Mouse (Mus musculus) stomach, postnatal 0 days (tissue): ENCODE data around the gene Ank2. TPM values are rescaled to one million over a fixed set of nuclear protein-coding genes. Genes with fewer than 3 reads are reported as not detected.

Experiments
- ATAC-seq: fragments of 200-750 bp; cut with Nextera tagmentation; 2 replicates; pipeline ENCODE4 v1.8.0; 2017; ENCODE audit not compliant: low FRiP score, low TSS enrichment
- DNase-seq: peaks from one replicate; pipeline ENCODE4 v3.0.0-alpha.2; 2016; ENCODE audit warnings: low spot score
- H3K27ac ChIP-seq: fragments of 300-500 bp; sonication (generic); replicated peaks from 2 replicates; pipeline ENCODE4 v1.5.1; 2014; ENCODE audit warnings: mild to moderate bottlenecking, control low read depth
- H3K27me3 ChIP-seq: fragments of 300-500 bp; sonication (generic); 2 replicates; pipeline ENCODE4 v1.6.1; 2014; ENCODE audit warnings: low read length; ENCODE audit not compliant: control insufficient read depth, insufficient read depth
- H3K36me3 ChIP-seq: fragments of 300-500 bp; sonication (generic); 2 replicates; pipeline ENCODE4 v1.6.1; 2014; ENCODE audit warnings: low read length, mixed read lengths; ENCODE audit not compliant: control insufficient read depth, insufficient read depth
- H3K4me1 ChIP-seq: fragments of 300-500 bp; sonication (generic); replicated peaks from 2 replicates; pipeline ENCODE4 v1.6.1; 2014; ENCODE audit warnings: antibody characterized with exemption; ENCODE audit not compliant: control insufficient read depth, insufficient read depth
- H3K4me2 ChIP-seq: fragments of 300-500 bp; sonication (generic); replicated peaks from 2 replicates; pipeline ENCODE4 v1.6.1; 2014; ENCODE audit warnings: low read depth, mild to moderate bottlenecking, control low read depth, moderate library complexity
- H3K4me3 ChIP-seq: fragments of 300-500 bp; sonication (generic); 2 replicates; pipeline ENCODE4 v1.5.1; 2014; ENCODE audit warnings: low read depth, low read length, control low read depth
- H3K9ac ChIP-seq: fragments of 300-500 bp; sonication (generic); 2 replicates; pipeline ENCODE4 v1.6.1; 2014; ENCODE audit warnings: mild to moderate bottlenecking, low read length, control low read depth, mixed read lengths
- H3K9me3 ChIP-seq: fragments of 300-500 bp; sonication (generic); 2 replicates; pipeline ENCODE4 v1.6.1; 2016; ENCODE audit warnings: low read length; ENCODE audit not compliant: control insufficient read depth
- CTCF ChIP-seq: IDR thresholded peaks from 2 replicates; pipeline ENCODE4 v1.5.1; 2016; ENCODE audit warnings: antibody characterized with exemption, low read depth, mild to moderate bottlenecking, moderate library complexity
- EP300 ChIP-seq: optimal IDR thresholded peaks from 2 replicates; pipeline ENCODE3; 2016; ENCODE audit warnings: antibody characterized with exemption
- WGBS: fragments of 180-500 bp; shearing (Covaris S2); extraction: QIAGEN DNeasy Blood & Tissue Kit; methylation state at CpG from one replicate; pipeline ENCODE4 v1.1.7; 2014; 5-methylcytosine and 5-hydroxymethylcytosine counted together
- polyA plus RNA-seq: library from polyadenylated mRNA; unstranded; fragments of >200 nt; fragmentation: Nextera tagmentation; extraction: Ambion mirVana; gene quantifications from 2 replicates; pipeline ENCODE4 v1.2.1, GENCODE M21; 2015

Gene Ank2
- polyA plus RNA-seq, 1 experiment from 2014 or later, result 12.3 TPM

DNA sequence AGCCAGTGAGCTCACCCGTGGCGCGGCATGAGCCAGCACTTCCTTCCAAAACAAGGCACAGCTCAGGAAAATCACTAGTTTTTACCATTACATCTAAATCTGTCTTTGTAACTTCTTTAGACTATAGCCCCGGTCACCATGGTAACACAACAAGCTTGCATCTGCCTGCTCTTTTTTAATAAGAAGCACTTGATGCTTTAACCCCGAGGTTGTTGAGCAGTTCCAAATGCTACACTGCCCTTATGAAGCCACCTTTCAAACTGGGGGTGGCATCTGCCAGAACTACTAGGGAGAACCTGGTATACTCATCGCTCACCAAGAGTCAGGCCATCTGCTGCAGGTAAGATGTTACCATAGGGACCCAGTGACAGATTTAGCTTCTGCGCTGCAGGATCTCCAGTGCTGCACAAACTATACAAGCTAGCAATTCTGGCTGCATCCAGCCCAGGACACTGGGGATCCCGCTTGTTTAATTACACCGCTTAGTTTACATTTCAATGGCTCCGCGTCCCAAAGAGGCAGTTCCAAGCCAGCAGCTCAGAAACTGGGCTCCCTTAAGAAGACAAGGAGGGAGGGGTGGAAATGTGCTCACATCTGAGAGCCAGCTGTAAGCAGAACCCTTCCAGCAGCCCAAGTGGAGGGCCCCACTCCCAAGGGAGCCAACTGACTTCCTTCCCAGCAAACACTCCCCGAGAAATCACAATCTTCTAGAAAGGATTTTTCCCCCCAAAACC, 501.0 kb downstream of the Ank2 start:
- Histone ChIP-seq H3K27me3 (no peaks in the 10 kb centered on the region), H3K36me3 (no peaks in the 10 kb centered on the region), H3K27ac (peak overlapping the region; percentile 82), H3K4me2 (peak overlapping the region; percentile 50), H3K9me3 (no peaks in the 10 kb centered on the region), H3K4me1 (no peaks in the 10 kb centered on the region), H3K9ac (peak overlapping the region; percentile 51), H3K4me3 (peak overlapping the region; percentile 31)
- DNase-seq (no peak), ATAC-seq (peak; percentile 86)
- no peak for TF ChIP-seq CTCF
- TF ChIP-seq EP300, result no peak
- 13% methylated on average over 12 of the region's 12 CpGs for WGBS

DNA sequence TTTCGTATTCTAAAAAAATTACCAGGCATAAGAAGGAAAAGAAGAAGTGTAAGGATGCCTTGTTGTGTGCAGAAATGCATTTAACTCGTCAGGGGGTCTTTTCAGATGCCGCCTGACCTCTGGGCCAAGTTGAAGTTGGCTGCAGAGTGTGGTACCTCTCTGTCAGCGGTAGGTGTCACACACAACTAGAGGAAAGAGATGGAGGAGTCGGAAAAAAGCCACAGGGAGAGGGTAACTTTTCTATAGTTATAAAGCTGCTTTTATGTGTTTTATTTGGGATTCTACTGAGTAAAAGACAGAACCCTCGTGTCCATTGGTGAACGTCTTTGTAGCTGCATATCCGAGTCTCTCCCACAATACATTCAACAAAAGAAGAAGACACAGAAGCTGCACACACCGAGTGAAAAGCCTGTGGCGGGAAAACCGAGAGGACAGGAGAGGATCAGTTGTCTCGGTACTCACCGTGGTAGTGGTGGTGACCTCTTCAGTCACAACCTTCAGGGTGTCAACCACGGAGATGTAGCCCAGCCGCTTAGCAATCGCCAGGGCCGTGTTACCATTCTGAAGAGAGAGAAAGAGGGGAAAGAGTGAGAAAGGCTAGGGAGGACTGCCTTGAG, 501.7 kb downstream of the Ank2 start:
- Histone ChIP-seq H3K4me2 (peak overlapping the region; percentile 50), H3K4me1 (no peaks in the 10 kb centered on the region), H3K27me3 (no peaks in the 10 kb centered on the region), H3K27ac (peak overlapping the region; percentile 82), H3K4me3 (peak overlapping the region; percentile 31), H3K9me3 (no peaks in the 10 kb centered on the region), H3K9ac (peak overlapping the region; percentile 51; the same call in 1 of the 2 replicates), H3K36me3 (no peaks in the 10 kb centered on the region)
- TF ChIP-seq CTCF (peak; percentile 67), EP300 (no peak)
- ATAC-seq, result peak; percentile 24; the same call in 1 of the 2 replicates
- DNase-seq, result no peak
- 25% methylated on average over 17 of the region's 17 CpGs for WGBS

DNA sequence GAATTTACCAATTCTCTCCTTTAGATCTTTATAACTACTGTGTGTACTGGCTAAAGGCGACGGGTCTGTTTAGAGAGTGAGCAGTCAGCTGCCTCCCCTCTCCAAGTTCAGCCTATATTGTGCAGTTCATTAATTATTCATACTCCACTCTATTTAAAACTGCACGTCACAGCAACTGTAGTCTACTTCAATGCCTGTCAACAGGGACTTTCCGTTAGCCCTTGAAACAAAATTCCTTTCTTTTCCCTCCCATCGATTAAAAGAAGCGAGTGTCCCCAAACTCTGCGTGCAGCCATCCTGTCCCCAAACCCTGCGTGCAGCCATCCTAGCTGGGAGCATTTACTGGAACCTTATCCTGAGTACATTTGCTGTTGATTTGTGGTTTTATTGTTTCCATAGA, 502.4 kb downstream of the Ank2 start:
- Histone ChIP-seq H3K9ac (no peak overlapping the region), H3K9me3 (no peaks in the 10 kb centered on the region), H3K4me3 (0 out of 2 replicates have a peak overlapping the region, but pooled peaks have one; percentile 3), H3K36me3 (no peaks in the 10 kb centered on the region), H3K4me2 (peak overlapping the region; percentile 36), H3K27me3 (no peaks in the 10 kb centered on the region), H3K27ac (no peak overlapping the region), H3K4me1 (no peaks in the 10 kb centered on the region)
- 58% methylated on average over 8 of the region's 8 CpGs for WGBS
- TF ChIP-seq EP300 (no peak), CTCF (no peak)
- ATAC-seq, result no peak
- no peak for DNase-seq

DNA sequence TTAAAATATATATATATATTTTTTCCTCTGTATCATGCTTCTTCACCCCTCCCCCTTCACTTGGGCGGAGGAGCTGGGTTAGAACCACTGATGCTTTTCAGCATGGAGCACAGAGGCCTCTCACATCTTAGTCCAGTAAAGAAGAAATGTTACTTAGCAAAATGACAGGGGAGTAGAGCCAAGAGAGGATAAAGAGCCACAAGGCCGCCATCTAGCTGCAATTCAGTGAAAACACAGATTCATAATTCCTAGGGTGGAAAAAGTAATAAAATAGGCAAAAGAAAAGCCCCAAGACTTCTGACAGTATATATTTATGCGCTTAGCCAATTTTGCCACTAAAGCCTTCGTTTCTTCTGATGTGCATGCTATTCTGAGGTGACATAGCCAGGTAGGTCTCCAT, 503.2 kb downstream of the Ank2 start:
- Histone ChIP-seq H3K27ac (no peak overlapping the region), H3K4me3 (no peak overlapping the region), H3K36me3 (no peaks in the 10 kb centered on the region), H3K9ac (no peak overlapping the region), H3K27me3 (no peaks in the 10 kb centered on the region), H3K9me3 (no peaks in the 10 kb centered on the region), H3K4me2 (no peak overlapping the region), H3K4me1 (no peaks in the 10 kb centered on the region)
- DNase-seq (no peak), ATAC-seq (no peak)
- TF ChIP-seq CTCF (peak; percentile 71), EP300 (no peak)
- 81% methylated on average over 4 of the region's 4 CpGs for WGBS

DNA sequence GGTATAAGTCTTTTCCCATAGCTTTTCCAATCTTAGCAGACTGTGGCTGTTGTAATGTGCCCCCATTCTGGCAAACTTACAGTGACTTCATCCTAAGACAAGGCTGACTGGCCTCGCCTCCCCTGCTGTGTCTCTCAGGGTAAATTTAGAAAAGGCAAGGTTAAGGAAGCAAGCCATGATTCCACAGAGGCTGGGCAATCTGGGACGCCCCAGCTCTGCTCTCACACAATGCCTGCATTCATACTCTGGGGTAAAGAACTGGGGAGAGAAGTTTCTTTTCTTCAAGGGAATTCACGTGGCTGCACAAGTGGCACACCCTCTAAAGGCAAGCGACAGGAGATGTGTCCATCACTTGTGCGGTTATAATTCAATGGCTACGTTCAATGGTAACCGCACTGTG, 505.0 kb downstream of the Ank2 start:
- WGBS, result 75% methylated on average over 7 of the region's 7 CpGs
- no peak for DNase-seq
- ATAC-seq, result no peak
- Histone ChIP-seq H3K4me2 (no peak overlapping the region), H3K9ac (no peak overlapping the region), H3K36me3 (no peaks in the 10 kb centered on the region), H3K4me1 (no peaks in the 10 kb centered on the region), H3K27me3 (no peaks in the 10 kb centered on the region), H3K9me3 (no peaks in the 10 kb centered on the region), H3K27ac (no peak overlapping the region), H3K4me3 (no peak overlapping the region)
- TF ChIP-seq EP300 (no peak), CTCF (no peak)

DNA sequence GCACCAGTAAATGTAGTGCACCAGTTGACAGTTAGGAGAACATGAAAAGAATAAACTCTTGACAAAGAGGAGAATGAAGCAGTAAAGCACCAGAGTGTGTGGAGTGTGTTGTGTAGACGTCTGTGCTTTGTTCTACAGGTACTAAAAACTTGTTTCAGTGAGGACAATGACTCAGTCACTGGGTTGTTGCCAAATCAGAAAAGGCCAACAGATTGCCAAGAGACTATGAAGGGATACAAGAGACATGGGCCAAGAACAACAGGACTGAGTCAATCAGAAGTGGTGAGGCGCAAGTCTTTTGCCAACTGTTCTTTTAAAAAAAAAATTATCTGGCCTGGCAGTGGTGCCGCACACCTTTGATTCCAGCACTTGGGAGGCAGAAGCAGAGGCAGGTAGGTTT, 509.2 kb downstream of the Ank2 start:
- Histone ChIP-seq H3K4me2 (no peak overlapping the region), H3K27ac (no peak overlapping the region), H3K36me3 (no peaks in the 10 kb centered on the region; the same call in 1 of the 2 replicates), H3K4me3 (no peak overlapping the region), H3K4me1 (no peaks in the 10 kb centered on the region), H3K9me3 (no peaks in the 10 kb centered on the region), H3K27me3 (no peaks in the 10 kb centered on the region), H3K9ac (no peak overlapping the region)
- ATAC-seq (no peak), DNase-seq (no peak)
- 67% methylated on average over 3 of the region's 3 CpGs for WGBS
- TF ChIP-seq EP300 (no peak), CTCF (no peak)
